Mouse (Mus musculus) spleen, adult 12 weeks (tissue): ENCODE measurements around the gene Tex52.
A peak's percentile ranks its signal among the peaks of the same experiment; 100 is the strongest.
"Not testable (repeated sequence)": the region's sequence is repeated elsewhere in the genome, so short reads cannot be mapped to it uniquely, and the experiment has no call there.

Experiments used
- DNase-seq: peaks from one replicate; pipeline ENCODE4 v3.0.0; 2022; ENCODE audit warnings: low spot score

Tex52 gene

GRCm38 (mm10) chr6:128380594-128381167, 5.4 kb downstream of the Tex52 start:
- not testable (repeated sequence) for DNase-seq

DNA sequence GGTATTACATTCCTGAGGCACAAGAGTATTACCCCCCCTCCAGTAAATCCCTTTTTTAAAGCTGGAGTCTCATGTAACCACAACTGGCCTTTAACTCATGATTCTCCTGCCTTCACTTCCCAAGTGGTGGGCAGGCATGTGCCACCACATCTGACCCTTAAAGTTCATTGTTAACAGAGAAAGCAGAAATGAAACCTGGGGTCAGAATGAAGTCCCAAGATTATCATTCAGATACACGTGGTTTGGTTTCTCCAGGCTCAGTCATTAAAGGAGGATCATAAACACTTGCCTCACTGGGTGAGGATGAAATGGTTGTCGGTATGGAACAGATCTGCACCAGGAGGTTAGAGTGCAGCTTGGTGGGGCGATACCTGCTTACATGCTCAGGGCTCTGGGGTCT, 6.0 kb downstream of the Tex52 start:
- DNase-seq, result no peak

DNA sequence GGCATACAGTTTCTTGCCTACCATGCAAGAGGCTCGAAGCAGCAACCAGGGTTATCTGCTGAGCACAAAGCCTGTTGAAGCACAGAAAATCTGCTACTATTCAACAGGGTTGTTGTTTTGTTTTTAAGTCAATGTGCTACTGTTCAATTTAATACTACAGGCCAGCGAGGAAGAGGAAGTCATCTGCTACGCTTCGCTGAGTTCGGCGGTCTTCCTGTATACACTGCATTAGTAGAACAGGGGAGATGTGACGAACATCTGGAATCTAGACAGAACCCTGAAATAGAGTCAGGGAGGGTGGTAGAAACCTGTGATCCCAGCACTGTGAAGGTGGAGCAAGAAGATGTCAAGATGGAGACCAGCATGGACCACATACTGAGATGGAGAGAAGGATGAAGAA, 8.5 kb downstream of the Tex52 start:
- peak; percentile 18 for DNase-seq

- no peak for DNase-seq
Observed at GRCm38 (mm10) chr6:128385026-128385425, 9.8 kb downstream of the Tex52 start.

DNA sequence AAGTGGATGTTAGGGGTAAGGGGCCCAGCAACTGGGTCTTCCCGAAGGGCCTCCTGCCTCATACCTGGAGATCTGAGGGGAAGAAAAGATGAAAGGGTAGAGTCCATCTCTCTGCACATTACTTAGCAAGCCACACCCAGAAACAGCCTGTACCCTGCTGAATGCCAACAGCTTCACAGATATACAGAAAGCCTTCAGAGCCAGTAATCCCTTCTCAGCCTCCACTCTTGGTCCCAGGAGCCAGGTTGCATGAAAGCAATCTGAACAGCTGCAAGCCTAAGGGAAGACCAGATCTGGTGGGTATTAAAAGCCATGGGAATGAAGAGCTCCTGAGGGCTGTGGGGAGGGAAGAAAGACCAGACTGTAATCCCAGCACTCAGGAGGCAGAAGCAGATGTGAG, 13.9 kb downstream of the Tex52 start:
- no peak for DNase-seq

GRCm38 (mm10) chr6:128390683-128391082, 15.4 kb downstream of the Tex52 start:
- no peak for DNase-seq

- DNase-seq, result no peak
Observed at GRCm38 (mm10) chr6:128397574-128398261, 22.5 kb downstream of the Tex52 start.

- no peak for DNase-seq
Observed at GRCm38 (mm10) chr6:128398996-128399395, 23.7 kb downstream of the Tex52 start, which contains the start of gene Nrip2. TSS of gene Nrip2 (plus strand) at chr6:128399296.

DNA sequence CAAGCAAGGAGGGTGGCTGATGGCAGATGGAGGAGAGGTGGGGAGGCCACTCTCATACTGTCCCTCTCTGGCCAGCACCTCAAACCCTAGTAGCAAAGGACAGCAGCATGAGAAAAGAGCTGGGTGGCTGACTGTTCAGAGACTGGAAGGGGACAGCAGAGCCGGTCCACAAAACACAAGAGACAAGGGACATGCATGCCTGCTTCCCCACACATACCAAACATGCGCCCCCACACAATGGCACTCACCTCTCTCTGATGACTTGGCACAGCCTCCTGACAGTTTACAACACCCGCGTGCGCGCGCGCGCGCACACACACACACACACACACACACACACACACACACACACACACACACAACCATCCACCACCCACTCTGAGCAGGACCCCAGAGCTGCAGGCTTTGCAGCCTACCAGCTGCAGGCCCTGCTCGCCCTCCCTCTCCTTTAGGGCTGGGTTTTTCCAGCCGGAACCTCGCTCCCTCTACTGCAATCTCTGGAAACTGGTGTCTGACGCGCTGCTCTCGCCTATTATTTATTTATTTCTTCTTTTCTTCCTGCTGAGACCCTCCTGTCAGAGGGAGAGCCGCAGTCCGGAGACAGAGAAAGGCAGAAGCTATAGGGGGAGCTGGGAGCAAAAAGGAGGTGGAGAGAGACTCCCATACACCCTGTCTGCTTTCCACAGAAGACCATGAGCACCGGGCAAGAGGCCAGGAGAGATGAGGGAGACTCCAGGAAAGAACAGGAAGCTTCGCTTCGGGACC, 24.3 kb downstream of the Tex52 start:
- DNase-seq, result no peak

DNA sequence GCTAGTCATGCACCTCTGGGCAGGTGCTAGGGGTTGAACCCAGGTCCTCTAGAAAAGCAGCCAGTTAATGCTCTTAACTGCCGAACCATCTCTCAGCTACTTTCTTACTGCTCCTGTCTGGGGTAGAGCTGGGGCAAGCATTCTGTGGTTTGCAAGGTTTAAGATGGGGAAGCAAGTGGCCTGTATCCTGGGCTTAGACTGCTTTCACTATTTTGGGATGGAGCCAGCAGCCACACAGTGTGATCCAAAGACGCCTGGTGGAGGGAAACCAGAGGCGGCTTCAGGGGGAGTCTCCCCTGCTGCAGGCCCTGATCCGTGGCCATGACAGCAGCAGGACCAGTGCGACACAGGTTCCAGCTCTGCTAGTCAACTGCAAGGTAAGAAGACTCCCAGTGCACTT, 29.5 kb downstream of the Tex52 start:
- DNase-seq, result no peak

- no peak for DNase-seq
Observed at GRCm38 (mm10) chr6:128408544-128409125, 33.4 kb downstream of the Tex52 start.

DNA sequence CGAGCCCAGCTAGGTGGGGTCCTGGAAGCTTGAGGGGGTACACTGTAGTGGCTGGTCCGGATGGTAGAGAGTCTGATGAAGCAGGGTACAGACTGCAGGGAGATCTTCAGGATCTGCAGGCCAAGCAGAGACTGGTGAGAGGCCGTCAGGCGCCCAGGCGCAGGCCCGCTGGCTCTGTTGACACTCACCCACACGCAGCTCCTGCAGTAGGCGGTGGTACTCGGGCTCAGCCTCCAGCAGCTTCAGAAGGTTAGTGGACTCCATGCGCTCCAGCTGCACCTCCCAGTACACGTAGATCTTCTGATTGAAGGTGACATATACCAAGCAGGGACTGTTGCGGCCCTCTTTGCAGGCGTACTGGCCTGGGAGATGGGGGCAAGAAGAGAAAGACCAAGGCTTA, 35.0 kb downstream of the Tex52 start:
- no peak for DNase-seq

DNA sequence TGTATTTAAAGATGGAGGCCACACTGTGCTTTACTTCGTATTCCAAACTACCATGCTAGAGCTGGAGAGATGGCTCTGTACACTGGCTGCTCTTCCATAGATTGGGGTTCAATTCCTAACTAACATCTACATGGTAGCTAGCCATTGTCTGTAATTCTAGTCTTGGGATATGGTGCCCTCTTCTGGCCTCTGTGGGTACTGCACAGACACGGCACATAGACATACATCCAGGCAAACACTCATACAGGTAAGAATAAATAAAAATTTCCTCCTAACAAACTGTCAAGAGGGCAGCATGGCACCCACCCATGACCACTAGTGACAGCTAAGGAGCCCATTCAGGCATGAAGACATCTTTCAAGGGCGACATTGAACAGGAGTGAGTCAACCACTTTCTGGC, 35.9 kb downstream of the Tex52 start:
- peak; percentile 65 for DNase-seq

DNA sequence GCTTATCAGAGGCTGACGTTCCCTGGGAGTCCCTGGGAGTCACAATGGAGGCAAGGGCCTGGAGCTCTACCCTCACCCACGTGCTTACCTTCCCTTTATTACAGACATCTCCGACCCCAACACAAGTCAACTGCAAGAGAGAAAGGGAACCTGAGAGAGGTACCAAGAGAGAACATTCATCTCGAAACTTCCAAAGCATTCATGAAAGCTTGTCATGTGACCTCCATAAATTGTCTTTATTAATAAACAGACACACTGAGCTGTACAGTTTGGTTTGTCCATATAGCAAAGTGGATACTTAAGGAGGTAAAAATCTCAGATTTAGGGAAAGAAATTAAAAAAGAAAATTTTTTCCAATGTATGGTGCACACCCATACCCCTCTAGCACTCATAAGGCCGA, 40.9 kb downstream of the Tex52 start:
- DNase-seq, result no peak

DNA sequence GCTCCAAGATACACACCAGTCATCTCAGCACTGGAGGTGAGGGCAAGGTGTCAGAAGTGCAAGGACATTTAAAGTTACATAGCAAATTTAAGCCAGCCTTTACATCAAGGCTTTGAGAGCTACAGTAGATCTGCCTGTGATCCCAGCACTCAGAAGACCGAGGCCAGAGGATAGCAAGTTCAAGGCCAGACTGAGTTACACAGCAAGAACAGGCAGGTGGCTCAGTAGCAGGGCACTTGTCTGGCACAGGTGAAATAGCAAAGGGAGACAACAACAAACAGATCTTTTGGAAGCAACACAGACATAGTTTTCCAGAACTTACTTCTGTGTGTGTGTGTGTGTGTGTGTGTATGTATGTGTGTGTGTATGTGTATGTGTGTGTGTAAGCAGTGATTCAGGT, 42.8 kb downstream of the Tex52 start:
- DNase-seq, result no peak

DNA sequence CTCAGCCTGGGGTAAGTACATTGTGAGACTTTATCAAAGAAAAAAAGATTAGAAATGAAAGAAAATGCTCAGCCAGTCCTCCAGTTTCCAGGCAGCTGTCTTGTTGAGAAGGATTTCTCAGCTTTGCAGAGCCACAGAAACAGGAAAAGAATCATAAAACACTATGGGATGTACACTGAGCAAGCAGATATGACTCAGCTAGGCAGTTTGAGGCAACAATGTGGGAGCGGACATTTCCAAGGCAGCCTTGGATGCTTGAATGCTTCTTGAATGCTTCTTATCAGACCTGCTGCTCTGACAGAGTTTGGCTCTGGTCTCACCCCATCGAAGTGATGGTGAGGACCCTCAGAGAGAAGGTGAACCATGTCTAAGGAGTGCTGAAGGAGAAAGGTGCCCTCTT, 45.8 kb downstream of the Tex52 start:
- DNase-seq, result no peak

- DNase-seq, result no peak
Observed at GRCm38 (mm10) chr6:128421480-128421879, 46.2 kb downstream of the Tex52 start.

DNA sequence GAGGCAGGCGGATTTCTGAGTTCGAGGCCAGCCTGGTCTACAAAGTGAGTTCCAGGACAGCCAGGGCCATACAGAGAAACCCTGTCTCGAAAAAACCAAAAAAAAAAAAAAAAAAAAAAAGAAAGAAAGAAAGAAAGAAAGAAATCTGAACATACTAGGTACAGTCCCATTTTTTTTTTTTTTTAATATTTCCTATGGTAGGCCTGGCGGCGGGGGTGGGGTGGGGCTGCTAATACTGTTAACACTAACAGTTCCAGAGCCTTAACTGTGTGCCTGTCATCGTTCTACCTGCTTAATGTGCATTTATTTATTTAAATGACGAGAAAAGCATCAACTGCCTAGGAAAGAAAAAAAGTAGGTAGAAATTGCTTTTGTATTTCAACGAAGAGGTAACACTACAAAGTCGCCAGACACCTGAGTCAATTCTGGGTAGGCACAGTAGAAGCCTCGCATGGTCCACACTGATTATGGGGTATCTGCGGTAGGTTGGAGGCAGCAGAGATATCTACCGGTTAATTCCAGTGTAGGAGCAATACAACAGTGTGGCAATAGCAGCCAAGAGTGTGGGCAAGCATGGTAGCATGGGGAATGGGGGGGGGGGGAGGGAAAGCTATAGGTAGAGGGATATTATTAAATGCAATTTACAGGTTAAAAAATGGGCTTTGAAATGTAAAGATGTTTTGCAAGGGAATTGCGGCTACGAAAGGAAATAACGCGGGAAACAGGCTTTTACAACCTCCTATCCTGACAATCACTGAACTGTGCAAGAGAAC, 48.4 kb downstream of the Tex52 start:
- DNase-seq, result no peak

- DNase-seq, result peak; percentile 96
Observed at GRCm38 (mm10) chr6:128424269-128425019, 49.2 kb downstream of the Tex52 start, which contains the start of gene Itfg2. TSS of gene Itfg2 (minus strand) at chr6:128424931.

- no peak for DNase-seq
Observed at GRCm38 (mm10) chr6:128425046-128425445, 49.8 kb downstream of the Tex52 start.

- DNase-seq, result no peak
Observed at GRCm38 (mm10) chr6:128427571-128427970, 52.3 kb downstream of the Tex52 start.
